Mouse (Mus musculus) MEL (cell line): ENCODE measurements around the gene Ifnar1. TPM values are rescaled to one million over a fixed set of nuclear protein-coding genes. Genes with fewer than 3 reads are reported as not detected.
"Not testable (repeated sequence)": the region's sequence is repeated elsewhere in the genome, so short reads cannot be mapped to it uniquely, and the experiment has no call there.

Source experiments
- DNase-seq: peaks from one replicate; pipeline ENCODE4 v3.0.0; 2011; ENCODE audit warnings: low read depth, low spot score
- H3K27ac ChIP-seq: 2 replicates; pipeline ENCODE4 v1.5.1; 2012; ENCODE audit warnings: low read depth, mild to moderate bottlenecking, control low read depth, low read length, moderate library complexity; ENCODE audit not compliant: control insufficient read depth
- H3K27me3 ChIP-seq, 2 experiments: fragments of 150-350 bp in 1 of 2; sonication (generic) in 1 of 2; 2 replicates each; pipeline ENCODE4 v1.6.1; 2012; ENCODE audit warnings: low read length in 2 of 2, mild to moderate bottlenecking in 2 of 2, improper control_type of control experiment in 1 of 2, moderate library complexity in 1 of 2; ENCODE audit not compliant: insufficient read depth in 2 of 2, control insufficient read depth in 1 of 2
- H3K36me3 ChIP-seq, 2 experiments: 2 replicates each; pipeline ENCODE4 v1.6.1; 2012 to 2014; ENCODE audit warnings: low read length in 2 of 2, improper control_type of control experiment in 1 of 2, inconsistent platforms in 1 of 2, mild to moderate bottlenecking in 1 of 2; ENCODE audit not compliant: insufficient read depth in 2 of 2, control insufficient read depth in 1 of 2
- H3K4me1 ChIP-seq, 2 experiments: fragments of 150-350 bp in 1 of 2; sonication (generic) in 1 of 2; 2 replicates each; pipeline ENCODE4 v1.6.1; 2012; ENCODE audit warnings: low read length in 2 of 2, improper control_type of control experiment in 1 of 2, mild to moderate bottlenecking in 1 of 2; ENCODE audit not compliant: insufficient read depth in 2 of 2, control insufficient read depth in 1 of 2
- H3K4me3 ChIP-seq, 2 experiments: fragments of 150-350 bp in 1 of 2; sonication (generic) in 1 of 2; 2 replicates each; pipeline ENCODE4 v1.5.1; 2012; ENCODE audit warnings: low read depth in 2 of 2, low read length in 2 of 2, mild to moderate bottlenecking in 2 of 2, moderate library complexity in 2 of 2, control low read depth in 1 of 2, improper control_type of control experiment in 1 of 2; ENCODE audit not compliant: control insufficient read depth in 1 of 2, insufficient read depth in 1 of 2
- H3K79me2 ChIP-seq: 2 replicates; pipeline ENCODE4 v1.6.1; 2012; ENCODE audit warnings: mild to moderate bottlenecking, low read length, moderate library complexity; ENCODE audit not compliant: control insufficient read depth, poor library complexity, insufficient read depth
- H3K9ac ChIP-seq: 2 replicates; pipeline ENCODE4 v1.6.1; 2012; ENCODE audit warnings: low read depth, mild to moderate bottlenecking, control low read depth, low read length, moderate library complexity; ENCODE audit not compliant: control insufficient read depth, poor library complexity, severe bottlenecking
- H3K9me3 ChIP-seq: fragments of 150-350 bp; sonication (generic); replicated peaks from 2 replicates; pipeline ENCODE4 v1.6.1; 2012; ENCODE audit warnings: mild to moderate bottlenecking, low read length, improper control_type of control experiment, moderate library complexity; ENCODE audit not compliant: insufficient read depth
- CHD2 ChIP-seq: IDR thresholded peaks from 2 replicates; pipeline ENCODE4 v1.6.1; 2011; ENCODE audit warnings: low read length, improper control_type of control experiment
- CTCF ChIP-seq, 3 experiments: IDR thresholded peaks in 2 of 3; conservative IDR thresholded peaks in 1 of 3; 2 replicates each; pipeline ENCODE4 v1.5.1; 2011 to 2012; ENCODE audit warnings: low read length in 3 of 3, low read depth in 2 of 3, mild to moderate bottlenecking in 2 of 3, improper control_type of control experiment in 1 of 3, inconsistent platforms in 1 of 3, mixed read lengths in 1 of 3, moderate library complexity in 1 of 3; ENCODE audit not compliant: control insufficient read depth in 1 of 3, insufficient read depth in 1 of 3, poor library complexity in 1 of 3, severe bottlenecking in 1 of 3
- ELF1 ChIP-seq: IDR thresholded peaks from 2 replicates; pipeline ENCODE4 v1.6.1; 2014; ENCODE audit warnings: low read depth, mild to moderate bottlenecking, inconsistent platforms, low read length, improper control_type of control experiment, moderate library complexity
- EP300 ChIP-seq, 2 experiments: IDR thresholded peaks; 2 replicates each; pipeline ENCODE4 v1.6.1; 2011; ENCODE audit warnings: improper control_type of control experiment in 2 of 2, low read length in 2 of 2, low read depth in 1 of 2, mild to moderate bottlenecking in 1 of 2
- ETS1 ChIP-seq: IDR thresholded peaks from 2 replicates; pipeline ENCODE4 v1.6.1; 2012; ENCODE audit warnings: low read depth, mild to moderate bottlenecking, inconsistent platforms, low read length, improper control_type of control experiment, moderate library complexity
- GATA1 ChIP-seq: IDR thresholded peaks from 2 replicates; pipeline ENCODE4 v1.6.1; 2011; ENCODE audit warnings: low read depth, low read length, improper control_type of control experiment
- HCFC1 ChIP-seq: IDR thresholded peaks from 2 replicates; pipeline ENCODE4 v1.6.1; 2012; ENCODE audit warnings: low read depth, mild to moderate bottlenecking, inconsistent platforms, low read length, improper control_type of control experiment, moderate library complexity
- JUND ChIP-seq: IDR thresholded peaks from 2 replicates; pipeline ENCODE4 v1.6.1; 2011; ENCODE audit warnings: low read depth, mild to moderate bottlenecking, improper control_type of control experiment, low read length
- KAT2A ChIP-seq: conservative IDR thresholded peaks from 2 replicates; pipeline ENCODE4 v1.6.1; 2012; ENCODE audit warnings: low read depth, low read length, improper control_type of control experiment, inconsistent platforms
- MAX ChIP-seq: IDR thresholded peaks from 2 replicates; pipeline ENCODE4 v1.6.1; 2011; ENCODE audit warnings: low read length, improper control_type of control experiment
- MAZ ChIP-seq: IDR thresholded peaks from 2 replicates; pipeline ENCODE4 v1.6.1; 2012; ENCODE audit warnings: low read depth, mild to moderate bottlenecking, inconsistent platforms, low read length, improper control_type of control experiment
- MEF2A ChIP-seq: IDR thresholded peaks from 2 replicates; pipeline ENCODE4 v1.6.1; 2014; ENCODE audit warnings: low read depth, mild to moderate bottlenecking, inconsistent platforms, low read length, improper control_type of control experiment; ENCODE audit not compliant: poor library complexity, insufficient replicate concordance, severe bottlenecking; ENCODE audit errors: extremely low read depth
- MXI1 ChIP-seq: IDR thresholded peaks from 2 replicates; pipeline ENCODE4 v1.6.1; 2011; ENCODE audit warnings: mild to moderate bottlenecking, low read depth, low read length, improper control_type of control experiment
- MYB ChIP-seq: IDR thresholded peaks from 2 replicates; pipeline ENCODE4 v1.6.1; 2011; ENCODE audit warnings: mild to moderate bottlenecking, low read depth, low read length, improper control_type of control experiment
- POLR2A ChIP-seq, 2 experiments: IDR thresholded peaks; 2 replicates each; pipeline ENCODE4 v1.6.1; 2011 to 2012; ENCODE audit warnings: low read length in 2 of 2, mild to moderate bottlenecking in 2 of 2, control low read depth in 1 of 2, improper control_type of control experiment in 1 of 2, low read depth in 1 of 2, moderate library complexity in 1 of 2; ENCODE audit not compliant: control insufficient read depth in 1 of 2, insufficient read depth in 1 of 2, poor library complexity in 1 of 2
- POLR2AphosphoS2 ChIP-seq: IDR thresholded peaks from 2 replicates; pipeline ENCODE4 v1.6.1; 2011; ENCODE audit warnings: low read length, improper control_type of control experiment
- RAD21 ChIP-seq: IDR thresholded peaks from 2 replicates; pipeline ENCODE4 v1.6.1; 2011; ENCODE audit warnings: mild to moderate bottlenecking, low read depth, low read length, improper control_type of control experiment
- RCOR1 ChIP-seq: IDR thresholded peaks from 2 replicates; pipeline ENCODE4 v1.6.1; 2012; ENCODE audit warnings: low read depth, mild to moderate bottlenecking, inconsistent platforms, low read length, improper control_type of control experiment
- SIN3A ChIP-seq: IDR thresholded peaks from 2 replicates; pipeline ENCODE4 v1.6.1; 2012; ENCODE audit warnings: low read length, improper control_type of control experiment, inconsistent platforms
- SMC3 ChIP-seq: IDR thresholded peaks from 2 replicates; pipeline ENCODE4 v1.6.1; 2011; ENCODE audit warnings: low read depth, low read length, improper control_type of control experiment
- TAL1 ChIP-seq: IDR thresholded peaks from 2 replicates; pipeline ENCODE4 v1.6.1; 2012; ENCODE audit warnings: mild to moderate bottlenecking, inconsistent platforms, low read length, moderate library complexity, mixed read lengths
- TCF12 ChIP-seq: IDR thresholded peaks from 2 replicates; pipeline ENCODE4 v1.6.1; 2014; ENCODE audit warnings: low read depth, mild to moderate bottlenecking, inconsistent platforms, low read length, improper control_type of control experiment, moderate library complexity
- ZKSCAN1 ChIP-seq: IDR thresholded peaks from 2 replicates; pipeline ENCODE4 v1.6.1; 2012; ENCODE audit warnings: low read depth, mild to moderate bottlenecking, inconsistent platforms, low read length, improper control_type of control experiment, moderate library complexity
- ZNF384 ChIP-seq: IDR thresholded peaks from 2 replicates; pipeline ENCODE4 v1.6.1; 2012; ENCODE audit warnings: low read depth, mild to moderate bottlenecking, inconsistent platforms, low read length, improper control_type of control experiment
- polyA plus RNA-seq, 2 experiments: library from polyadenylated mRNA; stranded (reverse) in 1 of 2; unstranded in 1 of 2; fragments of >175 nt in 1 of 2; fragments of >200 nt in 1 of 2; gene quantifications; 2 replicates each; pipeline versions ENCODE4 v1.2.1 to v1.2.4; 2012; ENCODE audit warnings: low replicate concordance in 2 of 2, low read depth in 1 of 2; ENCODE audit not compliant: insufficient read length in 2 of 2, insufficient read depth in 1 of 2, missing spikeins in 1 of 2
- total RNA-seq: library from RNA; depleted of rRNA; stranded (reverse); fragments of 300-350 nt; gene quantifications from 2 replicates; pipeline ENCODE4 v1.2.3, GENCODE M21; 2012

Ifnar1 gene
- total and polyA plus RNA-seq, 3 experiments, result 10.3 to 20.2 TPM; not detected in 1

GRCm38 (mm10) chr16:91438081-91438480 lies 47.0 kb upstream of the Ifnar1 start:
- peak; percentile 72 for DNase-seq
- TF ChIP-seq CTCF (IDR thresholded peaks at IDR 0.05 in 2 of 3, conservative IDR thresholded peaks at IDR 0.05 in 1 of 3; ENCODE audit: control insufficient read depth in 1 of 3, insufficient read depth in 1 of 3, low read depth in 2 of 3, low read length in 3 of 3, poor library complexity in 1 of 3, severe bottlenecking in 1 of 3) (peak in 2 of 3 experiments; percentile 2 to 25; a peak in 1 of 6 replicates), ZNF384 (peak; percentile 91), HCFC1 (no peak), EP300 (IDR thresholded peaks at IDR 0.05; ENCODE audit: low read depth in 1 of 2, low read length in 2 of 2) (peak; percentile 9 to 68; a peak in 3 of 4 replicates), ELF1 (0 out of 2 replicates have a peak, but pooled peaks have one; percentile 17), SIN3A (0 out of 2 replicates have a peak, but pooled peaks have one; percentile 20), RCOR1 (peak; percentile 65), TCF12 (0 out of 2 replicates have a peak, but pooled peaks have one; percentile 27), MAZ (no peak), SMC3 (no peak), ETS1 (peak; percentile 64; the same call in 1 of the 2 replicates)
- Histone ChIP-seq H3K4me3 (no peak overlapping the region), H3K79me2 (no peaks in the 10 kb centered on the region), H3K27ac (peak overlapping the region; percentile 54), H3K36me3 (peaks cover 0 to 33% of the 10 kb centered on the region in 2 experiments; a peak in 2 of 4 replicates), H3K27me3 (no peaks in the 10 kb centered on the region), H3K9ac (0 out of 2 replicates have a peak overlapping the region, but pooled peaks have one; percentile 25), H3K9me3 (no peaks in the 10 kb centered on the region), H3K4me1 (peaks cover 14 to 39% of the 10 kb centered on the region in 2 experiments)

GRCm38 (mm10) chr16:91438599-91438998 lies 46.4 kb upstream of the Ifnar1 start:
- peak overlapping the region; percentile 54 for H3K27ac ChIP-seq

GRCm38 (mm10) chr16:91441366-91441765 lies 43.7 kb upstream of the Ifnar1 start:
- Histone ChIP-seq H3K79me2 (no peaks in the 10 kb centered on the region), H3K27ac (peak overlapping the region; percentile 99), H3K4me1 (peaks cover 15 to 30% of the 10 kb centered on the region in 2 experiments), H3K36me3 (peaks cover 0 to 24% of the 10 kb centered on the region in 2 experiments; a peak in 2 of 4 replicates), H3K9me3 (no peaks in the 10 kb centered on the region), H3K4me3 (peak overlapping the region; percentile 13 to 21; a peak in 2 of 4 replicates), H3K9ac (peak overlapping the region; percentile 46), H3K27me3 (no peaks in the 10 kb centered on the region)
- DNase-seq, result peak; percentile 94
- TF ChIP-seq EP300 (IDR thresholded peaks at IDR 0.05; ENCODE audit: low read depth in 1 of 2, low read length in 2 of 2) (peak; percentile 71 to 90), MYB (peak; percentile 61; the same call in 1 of the 2 replicates), MAZ (no peak), MAX (peak; percentile 95), CHD2 (no peak), POLR2AphosphoS2 (no peak), RAD21 (no peak), MEF2A (no peak), ZKSCAN1 (no peak), GATA1 (peak; percentile 90), MXI1 (peak; percentile 88), JUND (0 out of 2 replicates have a peak, but pooled peaks have one; percentile 50), SIN3A (peak; percentile 82), ELF1 (no peak), SMC3 (no peak), POLR2A (IDR thresholded peaks at IDR 0.05; ENCODE audit: control insufficient read depth in 1 of 2, insufficient read depth in 1 of 2, low read depth in 1 of 2, low read length in 2 of 2, poor library complexity in 1 of 2) (0 out of 4 replicates have a peak, but pooled peaks of 1 of the 2 experiments have one; percentile 20), KAT2A (no peak)

More at GRCm38 (mm10) chr16:91438599-91438998, 46.4 kb upstream of the Ifnar1 start:
- DNase-seq, result peak; percentile 67
- H3K4me3 ChIP-seq, H3K9me3 ChIP-seq, H3K27me3 ChIP-seq, H3K9ac ChIP-seq, H3K79me2 ChIP-seq: not testable (repeated sequence)
- peak in 1 of 2 experiments; percentile 19; a peak in 1 of 4 replicates for TF ChIP-seq EP300 (IDR thresholded peaks at IDR 0.05; ENCODE audit: low read depth in 1 of 2, low read length in 2 of 2)
- 0 out of 2 replicates have a peak, but pooled peaks have one; percentile 22 for TF ChIP-seq HCFC1
- TF ChIP-seq TCF12, result 0 out of 2 replicates have a peak, but pooled peaks have one; percentile 27
- peak; percentile 55; the same call in 1 of the 2 replicates for TF ChIP-seq ETS1
- peak; percentile 66 for TF ChIP-seq TAL1
- Histone ChIP-seq H3K36me3 (peaks cover 0 to 33% of the 10 kb centered on the region in 2 experiments; a peak in 2 of 4 replicates), H3K4me1 (peaks cover 14 to 38% of the 10 kb centered on the region in 2 experiments)
